Mouse (Mus musculus) v-Abl transformed pro-B cells (cell line): ENCODE measurements around the gene Tex9.

ENCODE experiments used
- in situ Hi-C, 2 experiments: fragments of 400-800 bp; cut with MboI; formaldehyde crosslinking; loops; one replicate each; pipeline ENCODE4 v1.15.1; 2025; ENCODE audit not compliant: unreplicated experiment in 2 of 2

Tex9 gene

DNA sequence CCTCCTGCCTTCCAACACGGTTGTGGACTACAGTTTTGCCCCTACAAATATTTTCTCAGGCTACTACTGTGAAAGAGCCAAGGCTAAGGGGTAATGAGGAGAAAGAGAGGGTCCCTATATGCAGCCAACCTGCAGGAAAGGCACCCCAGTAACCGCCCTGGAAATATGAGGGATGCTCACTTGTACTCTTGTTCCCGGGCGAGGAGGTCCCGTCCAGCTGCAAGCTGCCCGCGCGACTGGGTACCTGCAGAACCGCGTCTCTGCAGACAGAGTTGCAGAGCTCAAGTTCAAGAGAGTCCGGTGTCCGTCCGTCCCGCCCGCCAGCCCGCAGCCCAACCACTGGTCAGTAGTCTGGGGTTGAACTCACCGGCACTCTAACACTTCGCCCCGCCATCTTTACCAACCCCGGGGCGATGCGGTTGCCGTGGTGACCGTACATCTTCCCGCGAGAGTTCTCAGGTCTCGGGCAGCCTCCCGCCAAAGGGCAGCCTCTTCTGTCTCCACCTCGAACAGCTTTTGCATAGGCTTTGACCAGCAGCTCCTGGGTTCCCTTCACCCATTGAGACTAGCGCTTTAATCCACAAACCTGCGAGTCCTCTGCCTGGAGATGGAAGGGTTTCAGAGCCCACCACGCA is 336 bp downstream of the Tex9 start:
- in situ Hi-C loops: loop anchor here (5.0 kb wide), 1 partner anchor 36 kb away; no protein-coding TSS in a partner anchor

DNA sequence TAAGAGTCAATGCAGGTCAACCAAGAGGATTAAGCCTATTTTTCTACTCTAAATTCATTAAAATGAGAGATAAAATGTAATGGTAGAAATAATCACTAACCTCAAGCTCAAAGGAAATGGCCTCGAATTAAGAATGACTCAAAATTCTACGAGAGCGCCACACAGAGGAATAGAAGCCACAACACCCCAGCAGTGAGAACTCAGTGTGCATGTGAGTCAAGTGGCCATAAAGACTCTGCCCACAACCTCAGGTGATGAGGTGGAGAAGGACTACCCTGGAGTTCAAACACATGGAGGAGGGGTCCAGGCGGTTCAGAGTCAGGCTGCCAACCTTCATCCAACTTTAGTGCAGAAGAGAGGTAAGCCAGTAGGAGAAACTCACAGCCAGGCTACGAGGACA is 2.9 kb downstream of the Tex9 start:
- in situ Hi-C loops: no loop called here

DNA sequence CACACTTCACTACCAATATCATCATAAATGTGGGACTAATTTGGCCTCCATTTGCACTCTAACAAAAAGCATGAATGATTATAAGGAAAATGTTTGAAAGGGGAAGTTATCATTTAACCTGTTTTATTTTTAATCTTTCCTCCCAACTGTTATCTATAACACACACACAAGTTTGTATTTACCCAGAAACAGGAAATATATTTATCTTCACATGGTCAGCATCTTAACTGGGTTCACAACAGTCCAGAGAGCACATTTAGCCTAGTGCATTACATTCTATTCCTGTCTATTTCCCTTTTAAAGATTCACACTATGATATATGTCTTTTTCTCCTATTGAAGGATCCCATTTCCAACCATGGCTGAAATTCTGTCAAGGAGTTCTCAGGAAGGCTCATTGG is 3.5 kb downstream of the Tex9 start:
- in situ Hi-C loops: no loop called here

DNA sequence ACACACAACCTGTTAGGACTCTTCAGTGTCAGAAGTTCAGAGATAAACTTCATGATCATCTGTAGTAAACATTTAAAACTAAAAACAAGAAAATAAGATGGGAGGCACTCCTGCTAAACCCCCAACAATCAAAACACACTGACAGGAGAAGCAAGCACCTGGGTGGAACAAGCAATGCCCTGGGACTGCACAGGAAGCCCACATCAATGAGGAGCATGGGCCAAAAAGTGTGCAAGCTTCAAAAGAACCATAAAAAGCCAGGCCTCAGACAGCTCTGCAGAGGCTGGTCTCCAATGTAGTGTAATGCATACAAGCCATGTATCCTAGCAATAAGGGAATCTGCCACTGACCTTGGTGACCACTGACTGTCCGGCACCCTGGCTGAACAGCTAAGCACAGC is 12.7 kb downstream of the Tex9 start:
- in situ Hi-C loops: no loop called here

DNA sequence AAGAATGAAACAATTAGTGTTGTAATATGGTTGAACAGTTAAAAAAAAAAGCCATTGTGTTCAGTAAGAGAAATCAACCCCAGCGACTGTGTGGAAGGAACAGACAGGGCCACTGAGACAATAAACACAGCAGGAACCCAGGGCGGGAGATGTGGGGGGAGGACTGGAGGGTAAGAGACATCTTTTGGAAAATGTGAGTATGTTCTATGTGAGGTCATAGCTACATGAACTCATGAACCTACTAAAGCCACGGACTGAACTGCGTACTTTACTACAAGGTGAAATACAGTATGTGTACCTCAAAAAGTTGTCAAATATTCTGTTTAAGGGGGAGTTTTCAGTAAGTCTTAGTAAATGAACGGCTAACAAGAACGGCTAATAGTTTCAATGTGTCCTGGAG is 14.7 kb downstream of the Tex9 start:
- in situ Hi-C loops: no loop called here

DNA sequence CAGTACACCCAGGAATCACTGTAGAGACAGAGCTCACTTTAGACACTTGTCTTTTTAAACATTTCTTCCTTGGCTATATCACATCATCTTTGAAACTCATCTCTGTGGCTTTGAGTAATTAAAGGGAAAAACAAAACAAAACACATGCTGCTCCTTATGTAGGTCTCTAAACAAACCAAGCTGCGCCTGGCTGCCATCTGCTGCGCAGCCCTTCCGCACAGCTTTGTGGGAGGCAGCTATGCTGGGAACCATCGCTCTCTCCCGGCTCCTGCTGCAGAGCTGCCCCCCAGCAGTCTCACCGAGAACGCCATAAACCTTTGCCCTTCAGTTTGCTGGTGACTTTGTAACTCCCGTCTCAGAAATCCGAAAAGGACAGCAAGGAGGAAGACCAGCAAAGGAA is 16.5 kb downstream of the Tex9 start:
- in situ Hi-C loops: no loop called here

DNA sequence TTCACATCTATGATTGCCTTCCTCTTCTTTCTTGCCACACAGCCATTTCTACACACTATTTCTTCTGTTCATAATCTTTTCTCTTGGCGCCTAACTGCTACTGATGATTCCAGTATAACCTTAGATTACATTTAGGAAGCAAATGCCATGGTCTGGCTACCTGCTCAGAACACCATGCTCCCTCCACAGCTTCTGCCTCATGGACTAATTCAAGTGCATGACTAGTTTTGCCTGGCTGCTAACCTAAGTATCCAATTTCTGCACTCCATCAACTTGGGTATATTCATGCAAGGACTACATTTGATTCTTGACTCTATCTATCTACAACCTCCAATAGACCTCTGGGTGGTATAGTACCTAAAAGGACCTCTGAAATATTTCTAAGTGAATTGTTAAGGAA is 22.2 kb downstream of the Tex9 start:
- in situ Hi-C loops: loop anchor here (10.0 to 25.0 kb wide), 2 partner anchors 125 to 417 kb away; no protein-coding TSS in a partner anchor

DNA sequence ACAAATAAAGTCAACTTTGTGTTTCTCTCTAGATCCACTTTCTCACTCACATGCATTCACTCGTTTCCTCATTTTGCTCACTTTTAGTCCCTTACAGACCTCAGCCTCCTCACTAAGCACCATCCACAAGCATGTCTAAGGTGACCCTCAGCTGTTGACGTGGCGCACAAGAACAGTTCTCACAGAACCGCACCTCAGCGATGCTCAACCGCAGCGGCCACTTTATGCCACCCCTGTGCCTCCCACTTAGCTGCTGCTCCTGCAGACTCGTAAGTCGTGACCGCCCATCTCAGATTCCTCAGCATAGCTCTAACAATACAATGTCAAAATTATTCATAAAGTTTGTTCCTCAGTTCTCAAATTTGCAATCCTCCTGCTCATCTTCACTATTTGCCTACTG is 23.4 kb downstream of the Tex9 start:
- in situ Hi-C loops: loop anchor here (10.0 to 25.0 kb wide), 2 partner anchors 126 to 419 kb away; no protein-coding TSS in a partner anchor

DNA sequence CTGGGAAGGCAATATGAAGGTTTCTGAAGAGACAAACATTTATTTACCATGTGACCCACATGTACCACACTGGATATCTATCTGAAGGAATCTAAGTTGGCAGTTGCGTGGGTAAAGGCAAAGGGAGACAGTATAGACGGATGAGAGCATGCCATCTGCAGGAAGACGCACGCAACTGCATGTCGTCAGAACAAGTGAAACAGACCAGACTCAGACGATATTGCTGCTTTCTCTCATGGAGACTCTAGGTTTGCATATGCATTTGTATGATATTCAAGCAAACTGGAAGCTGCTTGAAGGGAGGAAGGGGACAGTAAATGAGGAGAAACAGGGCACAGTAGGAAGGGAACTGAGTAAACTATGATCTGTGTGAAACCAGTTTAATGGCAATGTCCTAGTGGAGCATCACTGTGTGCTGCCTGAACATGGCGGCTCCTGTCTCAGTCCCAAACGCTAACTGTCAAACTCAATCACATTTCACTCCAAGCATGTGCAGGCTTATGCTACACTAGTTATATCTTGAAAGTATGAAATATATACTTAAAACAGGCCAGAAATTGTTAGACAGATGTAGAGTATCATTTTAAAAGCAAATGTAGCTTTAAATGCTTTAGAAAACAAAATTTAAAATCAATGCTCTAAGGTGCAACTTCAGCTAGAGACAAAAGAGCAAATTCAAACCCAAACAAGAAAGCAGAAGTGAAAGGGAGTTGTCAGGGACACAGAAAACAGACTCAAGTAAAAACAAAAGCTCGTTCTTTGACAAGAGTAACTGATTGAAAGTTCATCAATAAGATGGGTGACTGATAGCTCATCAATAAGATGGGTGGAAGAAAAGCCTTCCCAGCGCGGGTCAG is 24.2 kb downstream of the Tex9 start:
- in situ Hi-C loops: loop anchor here (10.0 to 25.0 kb wide), 2 partner anchors 127 to 420 kb away; no protein-coding TSS in a partner anchor

DNA sequence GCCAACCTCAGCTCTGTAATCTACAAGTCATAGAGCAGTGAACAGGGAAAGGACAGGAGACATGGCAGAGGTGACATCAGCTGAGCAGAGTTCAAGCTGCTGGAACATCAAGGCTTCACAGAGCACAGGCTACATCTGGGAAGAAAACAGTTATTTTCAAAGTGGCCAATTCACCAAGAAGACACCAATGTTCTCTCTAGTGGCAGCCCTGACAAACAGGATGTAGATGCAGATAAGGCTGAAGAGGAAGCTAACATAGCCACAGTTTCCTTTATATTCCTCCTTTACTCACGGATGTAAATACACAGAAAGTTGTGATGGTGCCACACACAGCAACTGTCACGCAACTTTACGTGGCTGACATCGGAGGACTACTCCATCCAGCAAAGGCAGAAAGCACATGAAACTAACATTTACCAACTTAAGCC is 26.2 kb downstream of the Tex9 start:
- in situ Hi-C loops: loop anchor here (10.0 to 25.0 kb wide), 2 partner anchors 129 to 422 kb away; no protein-coding TSS in a partner anchor

DNA sequence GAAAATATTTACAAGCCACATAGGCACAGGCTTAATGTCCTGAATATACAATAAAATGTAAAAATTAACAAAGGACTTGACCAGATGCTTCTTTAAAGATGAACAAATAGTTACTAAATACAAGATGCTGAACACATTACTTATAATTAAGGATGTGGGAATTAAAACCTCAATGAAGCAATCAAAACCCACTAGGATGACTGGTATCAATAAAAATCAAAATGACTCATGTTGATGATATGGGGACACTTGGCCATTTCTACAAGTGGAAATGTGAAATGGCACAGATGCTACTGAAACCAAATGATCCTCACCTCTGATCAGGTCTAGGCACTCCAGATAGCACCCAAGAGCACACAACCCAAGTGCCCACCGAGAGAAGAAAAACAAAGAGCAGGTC is 27.2 kb downstream of the Tex9 start:
- in situ Hi-C loops: loop anchor here (5.0 to 25.0 kb wide), 4 partner anchors 62 to 422 kb away; no protein-coding TSS in a partner anchor

DNA sequence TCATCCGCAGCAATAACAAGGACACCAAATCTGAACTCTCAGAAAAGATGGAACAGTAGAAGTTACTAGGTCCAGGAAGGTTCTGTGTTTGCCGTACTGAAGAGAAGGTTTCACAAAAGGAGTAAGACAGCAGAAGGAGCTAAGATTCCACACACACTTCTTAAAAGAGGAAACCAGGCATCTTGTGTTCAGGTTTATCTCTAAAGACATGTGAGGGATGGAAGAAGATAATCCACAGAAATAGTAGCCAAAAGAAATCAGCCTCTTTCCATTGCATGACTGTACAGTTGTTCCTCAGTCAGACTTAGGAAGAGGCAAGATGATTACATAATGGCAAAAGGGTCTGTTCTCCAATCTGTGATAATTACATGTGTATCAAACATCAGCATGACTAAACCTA is 29.6 kb downstream of the Tex9 start:
- in situ Hi-C loops: loop anchor here (5.0 to 25.0 kb wide), 4 partner anchors 65 to 425 kb away; no protein-coding TSS in a partner anchor

DNA sequence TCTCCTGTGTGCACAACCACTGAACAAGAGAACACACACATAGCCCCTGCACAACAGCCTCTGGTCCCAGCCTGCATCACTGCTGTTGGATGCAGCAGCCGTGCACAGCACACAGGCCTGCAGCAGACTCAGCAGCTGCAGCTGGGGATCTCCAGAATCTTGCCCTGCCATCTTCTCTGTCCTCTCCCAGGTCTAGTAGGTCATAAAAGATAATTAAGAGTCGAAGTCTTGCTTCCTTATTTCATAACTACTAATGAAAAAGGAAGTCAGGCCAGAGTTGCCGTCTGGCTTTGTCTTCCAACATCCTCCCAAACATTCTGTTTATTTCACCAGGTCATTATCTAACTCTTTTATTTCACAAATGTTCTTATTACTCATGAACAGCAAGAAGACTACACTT is 31.2 kb downstream of the Tex9 start:
- in situ Hi-C loops: loop anchor here (5.0 to 25.0 kb wide), 4 partner anchors 67 to 427 kb away; no protein-coding TSS in a partner anchor

DNA sequence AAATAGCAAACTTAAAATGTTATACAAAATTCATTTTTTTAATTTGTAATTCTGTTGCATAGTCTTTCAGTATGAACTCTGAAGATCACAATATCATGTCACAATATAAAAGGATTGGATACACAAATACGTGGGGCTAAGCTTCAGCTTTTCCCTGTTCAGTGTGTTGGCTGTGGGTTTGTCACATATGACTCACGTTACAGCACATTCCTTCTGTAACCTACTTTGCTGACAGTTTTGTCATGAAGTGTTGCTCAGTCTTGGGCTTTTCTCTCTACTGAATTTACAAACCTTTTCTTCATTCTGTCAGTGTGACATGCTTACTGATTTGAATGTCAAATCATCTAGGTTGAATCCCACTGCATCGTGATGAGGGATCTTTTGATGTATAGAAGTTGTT is 32.3 kb downstream of the Tex9 start:
- in situ Hi-C loops: loop anchor here (5.0 to 25.0 kb wide), 5 partner anchors 68 to 428 kb away; no protein-coding TSS in a partner anchor

DNA sequence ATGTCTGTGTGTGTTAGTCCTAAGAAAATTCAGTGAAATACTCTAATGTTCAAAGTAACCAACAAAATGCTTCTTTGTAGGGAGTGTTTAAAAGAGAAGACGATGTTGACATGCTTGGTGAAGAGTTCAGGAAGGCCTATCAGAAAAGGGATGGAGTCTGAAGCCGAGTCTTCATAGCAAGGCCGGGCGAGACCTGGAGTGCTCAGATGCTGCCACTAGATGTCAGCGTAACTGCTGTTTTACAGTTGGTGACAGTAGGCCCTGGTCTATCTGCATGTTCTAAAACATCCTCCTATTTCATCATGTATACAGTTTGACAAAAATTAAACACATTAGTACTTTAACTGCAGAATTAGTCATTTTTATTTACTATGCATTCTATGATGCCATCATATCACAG is 33.8 kb downstream of the Tex9 start:
- in situ Hi-C loops: loop anchor here (5.0 to 25.0 kb wide), 3 partner anchors 134 to 429 kb away; no protein-coding TSS in a partner anchor

DNA sequence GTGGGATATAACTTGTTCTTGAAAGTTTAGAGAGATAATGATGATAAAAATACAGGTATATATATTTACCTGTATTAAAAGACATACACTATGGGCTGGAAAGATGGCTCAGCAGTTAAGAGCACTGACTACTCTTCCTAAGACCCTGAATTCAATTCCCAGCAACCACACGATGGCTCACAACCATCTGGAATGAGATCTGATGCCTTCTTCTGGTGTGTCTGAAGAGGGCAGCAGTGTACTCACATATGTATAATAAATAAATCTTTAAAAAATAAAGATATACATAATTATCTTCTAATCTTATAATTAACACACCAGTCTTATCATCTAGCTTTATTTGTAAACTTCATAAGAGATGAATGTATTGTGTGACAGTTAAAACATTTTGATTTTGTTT is 35.6 kb downstream of the Tex9 start:
- in situ Hi-C loops: loop anchor here (5.0 to 25.0 kb wide), 3 partner anchors 136 to 431 kb away; no protein-coding TSS in a partner anchor

DNA sequence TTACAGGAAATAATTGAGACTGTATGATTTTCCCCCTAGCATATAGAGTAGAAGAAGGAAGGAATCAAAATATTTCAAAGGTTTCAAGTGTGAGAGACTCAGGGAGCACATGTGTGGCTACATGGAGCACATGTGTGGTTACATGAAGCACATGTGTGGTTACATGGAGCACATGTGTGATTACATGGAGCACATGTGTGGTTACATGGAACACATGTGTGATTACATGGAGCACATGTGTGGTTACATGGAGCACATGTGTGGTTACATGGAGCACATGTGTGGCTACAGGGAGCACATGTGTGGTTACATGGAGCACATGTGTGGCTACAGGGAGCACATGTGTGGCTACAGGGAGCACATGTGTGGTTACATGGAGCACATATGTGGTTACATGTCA is 37.7 kb downstream of the Tex9 start:
- in situ Hi-C loops: loop anchor here in 1 of 2 experiments (25.0 kb wide), 1 partner anchor 433 kb away; no protein-coding TSS in a partner anchor

DNA sequence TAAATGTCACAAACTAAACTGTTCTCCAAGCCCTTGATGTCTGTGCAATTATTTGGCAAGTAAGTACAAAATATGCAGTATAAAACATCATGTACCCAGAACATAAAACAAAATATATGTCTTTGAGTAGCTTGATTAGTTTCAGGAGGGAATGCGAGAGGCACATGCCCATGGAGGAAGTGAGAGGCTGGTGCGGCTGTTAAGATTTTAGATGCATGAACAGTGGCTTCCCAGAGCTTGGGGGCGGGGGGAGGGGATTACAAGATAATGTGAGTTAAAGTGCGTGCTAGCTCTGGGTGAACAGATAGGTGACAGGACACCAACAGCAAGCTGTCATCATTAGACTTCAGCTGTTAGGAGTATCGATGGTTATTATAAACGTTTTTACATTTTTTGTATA is 40.9 kb downstream of the Tex9 start:
- in situ Hi-C loops: loop anchor here in 1 of 2 experiments (25.0 kb wide), 1 partner anchor 436 kb away; no protein-coding TSS in a partner anchor

DNA sequence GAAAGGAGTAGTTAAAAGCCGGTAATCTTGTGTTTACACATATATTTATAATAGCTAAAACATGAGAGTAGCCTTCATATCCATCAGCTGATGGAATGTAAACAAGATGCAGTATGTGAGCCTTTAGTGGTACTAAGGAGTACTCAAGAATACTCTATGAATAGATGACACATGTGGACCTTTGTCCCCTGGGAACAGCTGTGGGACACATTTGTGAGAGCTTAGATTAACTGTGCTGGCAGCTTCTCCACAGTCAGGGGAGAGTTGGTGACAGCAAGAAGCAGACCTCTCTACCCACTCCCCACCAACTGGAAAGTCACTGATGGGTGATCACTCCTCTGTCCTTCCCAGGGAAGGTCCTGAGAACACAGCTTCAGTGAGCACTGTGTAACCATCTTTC is 41.6 kb downstream of the Tex9 start:
- in situ Hi-C loops: loop anchor here in 1 of 2 experiments (25.0 kb wide), 1 partner anchor 437 kb away; no protein-coding TSS in a partner anchor

DNA sequence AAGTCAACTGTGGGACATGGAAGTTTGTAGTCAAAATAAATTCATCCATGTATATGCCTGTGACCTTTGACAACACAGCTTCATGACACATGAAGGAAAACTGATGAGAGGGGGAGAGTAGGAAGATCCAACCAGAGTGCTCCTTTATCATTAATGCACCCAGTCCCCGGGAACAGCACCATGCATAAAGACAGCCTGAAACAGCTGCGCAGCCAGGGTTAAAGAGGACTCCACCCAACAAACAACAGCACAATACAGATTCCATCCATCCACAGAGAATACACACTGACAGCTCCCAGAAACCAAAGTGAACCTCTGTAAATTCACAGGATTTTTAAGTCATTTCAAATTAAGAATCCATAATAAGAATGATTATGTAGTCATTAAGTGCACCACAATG is 42.2 kb downstream of the Tex9 start:
- in situ Hi-C loops: loop anchor here in 1 of 2 experiments (25.0 kb wide), 1 partner anchor 437 kb away; no protein-coding TSS in a partner anchor

DNA sequence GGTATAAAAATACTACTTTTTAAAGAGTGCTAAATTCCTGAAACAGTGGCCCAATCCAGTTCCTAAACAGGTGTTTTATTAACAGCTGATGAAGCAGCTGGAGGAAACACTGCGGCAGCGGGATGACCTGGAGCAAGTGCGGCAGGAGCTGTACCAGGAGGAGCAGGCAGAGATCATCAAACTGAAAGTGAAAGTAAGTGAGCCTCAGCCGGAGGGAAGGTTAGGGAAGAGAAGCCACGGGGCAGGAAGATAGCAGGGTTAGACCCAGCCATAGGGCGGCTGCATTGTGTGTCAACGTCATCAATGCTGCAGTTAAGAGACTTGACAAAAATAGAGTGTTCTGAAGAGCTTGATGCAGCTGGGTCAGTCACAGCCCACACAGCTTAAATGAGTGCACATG is 42.6 kb downstream of the Tex9 start:
- in situ Hi-C loops: no loop called here
